Comparison of ENCODE assay signal across 9 mouse cellular contexts in genomic region chr2:52421197-52421596, GRCm38 (mm10). TPM values are rescaled to one million over a fixed set of nuclear protein-coding genes. Genes with fewer than 3 reads are reported as not detected.
DNase-seq lines count a peak whose midpoint lies in the region; ATAC-seq lines count a peak whose summit lies in the region.
"Had no signal": no experiment of that assay in that cellular context is flagged by ENCODE, and none has a peak within 500 bp of the region (broad histone marks: within the 10 kb centered on the region; RNA-seq: fewer than 3 reads in every experiment).

No protein-coding gene starts in this region.

- peak; percentile 55 for DNase-seq in cerebellum, adult 9-10 months
- DNase-seq in lung, postnatal 36 days: peak; percentile 42
- no peak for DNase-seq in lung, postnatal 14 days
- DNase-seq in urinary bladder, adult 2 months (ENCODE audit: low spot score): no peak
- no peak for DNase-seq in MN1 (ENCODE audit: low spot score)

- H3K9ac ChIP-seq in kidney, embryonic 15.5 days: no peak overlapping the region
- H3K9ac ChIP-seq in stomach, embryonic 16.5 days (ENCODE audit: low read length): no peak overlapping the region
- H3K9ac ChIP-seq: midbrain, embryonic 12.5 days had no signal

- H3K27ac ChIP-seq in kidney, embryonic 15.5 days: peak overlapping the region; percentile 43; the same call in 1 of the 2 replicates
- H3K27ac ChIP-seq in stomach, embryonic 16.5 days (ENCODE audit: low read length): peak overlapping the region; percentile 5; the same call in 1 of the 2 replicates
- H3K27ac ChIP-seq: midbrain, embryonic 12.5 days had no signal

- no peaks in the 10 kb centered on the region; the same call in 1 of the 2 replicates for H3K9me3 ChIP-seq in kidney, embryonic 15.5 days (replicated peaks)
- H3K9me3 ChIP-seq in stomach, embryonic 16.5 days (replicated peaks; ENCODE audit: control insufficient read depth, low read length): no peaks in the 10 kb centered on the region

- 50% methylated on average over 6 of the region's 6 CpGs for whole genome bisulfite sequencing in kidney, embryonic 15.5 days
- WGBS in stomach, embryonic 16.5 days: 51% methylated on average over 6 of the region's 6 CpGs

- H3K4me1 ChIP-seq in kidney, embryonic 15.5 days: peaks cover 43% of the 10 kb centered on the region
- H3K4me1 ChIP-seq in stomach, embryonic 16.5 days (ENCODE audit: control insufficient read depth, insufficient read depth, low read length): peaks cover 12% of the 10 kb centered on the region

- no peak overlapping the region; the same call in 1 of the 2 replicates for H3K4me2 ChIP-seq in kidney, embryonic 15.5 days
- H3K4me2 ChIP-seq in stomach, embryonic 16.5 days (ENCODE audit: low read depth, low read length): 0 out of 2 replicates have a peak overlapping the region, but pooled peaks have one; percentile 21
- H3K4me2 ChIP-seq: midbrain, embryonic 12.5 days had no signal

- H3K27me3 ChIP-seq in kidney, embryonic 15.5 days: no peaks in the 10 kb centered on the region
- H3K27me3 ChIP-seq in stomach, embryonic 16.5 days (ENCODE audit: control insufficient read depth, insufficient read depth, low read length): no peaks in the 10 kb centered on the region
- H3K27me3 ChIP-seq: midbrain, embryonic 12.5 days had no signal

- no peak overlapping the region for H3K4me3 ChIP-seq in kidney, embryonic 15.5 days (replicated peaks)
- H3K4me3 ChIP-seq in stomach, embryonic 16.5 days (replicated peaks; ENCODE audit: low read length): no peak overlapping the region
- H3K4me3 ChIP-seq: midbrain, embryonic 12.5 days had no signal

- ATAC-seq in cerebellum, adult (ENCODE audit: insufficient number of reproducible peaks, low FRiP score, low TSS enrichment): no peak
- ATAC-seq in kidney, embryonic 15.5 days (replicated peaks; ENCODE audit: low FRiP score): no peak
- no peak for ATAC-seq in stomach, embryonic 16.5 days (ENCODE audit: insufficient read depth, low FRiP score)

- H3K36me3 ChIP-seq in kidney, embryonic 15.5 days: peaks cover 9% of the 10 kb centered on the region
- H3K36me3 ChIP-seq in stomach, embryonic 16.5 days (ENCODE audit: control insufficient read depth, insufficient read depth, low read length): peaks cover under 1% of the 10 kb centered on the region; the same call in 1 of the 2 replicates

RNA-seq across cellular contexts. Expression of gene Arl5a, which starts 3.5 kb away (rescaled TPM):
- polyA plus RNA-seq in kidney, embryonic 15.5 days (2015; fragmentation: Nextera tagmentation; extraction: Ambion mirVana): 45.8 TPM in 2 replicates
- 20.8 and 25.1 TPM in 2 replicates for polyA plus RNA-seq in stomach, embryonic 16.5 days (2015; fragmentation: Nextera tagmentation; extraction: Ambion mirVana)
- 34.6 and 36.7 TPM in 2 replicates for polyA plus RNA-seq in urinary bladder, adult 2 months (2012; rRNA removed)

RNA-seq across cellular contexts. Expression of gene Neb, which starts 42.9 kb away (rescaled TPM):
- 10.6 and 20.1 TPM in 2 replicates for polyA plus RNA-seq in kidney, embryonic 15.5 days (2015; fragmentation: Nextera tagmentation; extraction: Ambion mirVana)
- 1.9 and 58.5 TPM in 2 replicates for polyA plus RNA-seq in stomach, embryonic 16.5 days (2015; fragmentation: Nextera tagmentation; extraction: Ambion mirVana)
- polyA plus RNA-seq in urinary bladder, adult 2 months (2012; rRNA removed): 0.63 and 0.70 TPM in 2 replicates

Comparison
In these comparisons a context has a peak if more than half of its experiments do, and no peak if none do; other contexts are left out.
1. DNase-seq: peak in cerebellum, adult 9-10 months (single experiment) and lung, postnatal 36 days (single experiment); none in lung, postnatal 14 days (single experiment), urinary bladder, adult 2 months (single experiment) and MN1 (single experiment).